Mouse (Mus musculus) liver, embryonic 16.5 days (tissue): ENCODE measurements around the gene Fads1. TPM values are rescaled to one million over a fixed set of nuclear protein-coding genes. Genes with fewer than 3 reads are reported as not detected.
A peak's percentile ranks its signal among the peaks of the same experiment; 100 is the strongest.

ENCODE experiments used
- ATAC-seq: fragments of 200-750 bp; cut with Nextera tagmentation; 2 replicates; pipeline ENCODE4 v1.8.0; 2017; ENCODE audit warnings: low read depth, mild to moderate bottlenecking, moderate number of reproducible peaks, moderate library complexity
- H3K27ac ChIP-seq: fragments of 300-500 bp; sonication (generic); 2 replicates; pipeline ENCODE4 v1.5.1; 2014; ENCODE audit warnings: mild to moderate bottlenecking, low read length
- H3K27me3 ChIP-seq: fragments of 300-500 bp; sonication (generic); 2 replicates; pipeline ENCODE4 v1.6.1; 2014; ENCODE audit warnings: low read depth, low read length, mixed read lengths; ENCODE audit not compliant: control insufficient read depth, insufficient read depth
- H3K36me3 ChIP-seq: fragments of 300-500 bp; sonication (generic); 2 replicates; pipeline ENCODE4 v1.6.1; 2014; ENCODE audit warnings: mild to moderate bottlenecking; ENCODE audit not compliant: control insufficient read depth, insufficient read depth
- H3K4me1 ChIP-seq: fragments of 300-500 bp; sonication (generic); 2 replicates; pipeline ENCODE4 v1.6.1; 2014; ENCODE audit warnings: low read depth, low read length, mixed read lengths; ENCODE audit not compliant: control insufficient read depth
- H3K4me2 ChIP-seq: fragments of 300-500 bp; sonication (generic); 2 replicates; pipeline ENCODE4 v1.6.1; 2014; ENCODE audit warnings: low read depth, low read length, mixed read lengths
- H3K4me3 ChIP-seq: fragments of 300-500 bp; sonication (generic); 2 replicates; pipeline ENCODE4 v1.5.1; 2014; ENCODE audit warnings: low read depth, mild to moderate bottlenecking, low read length
- H3K9ac ChIP-seq: fragments of 300-500 bp; sonication (generic); 2 replicates; pipeline ENCODE4 v1.6.1; 2014; ENCODE audit warnings: low read depth, low read length
- H3K9me3 ChIP-seq: fragments of 300-500 bp; sonication (generic); replicated peaks from 2 replicates; pipeline ENCODE4 v1.6.1; 2016; ENCODE audit warnings: low read length; ENCODE audit not compliant: control insufficient read depth
- WGBS: fragments of 180-500 bp; shearing (Covaris S2); extraction: QIAGEN DNeasy Blood & Tissue Kit; methylation state at CpG from one replicate; pipeline ENCODE4 v1.1.7; 2014; ENCODE audit not compliant: insufficient replicate concordance; 5-methylcytosine and 5-hydroxymethylcytosine counted together
- polyA plus RNA-seq: library from polyadenylated mRNA; unstranded; fragments of >200 nt; fragmentation: Nextera tagmentation; extraction: Ambion mirVana; gene quantifications from 2 replicates; pipeline ENCODE4 v1.2.1, GENCODE M21; 2015

Gene Fads1
- polyA plus RNA-seq, 1 experiment from 2014 or later: 92.4 TPM

GRCm38 (mm10) chr19:10171846-10172245, 10.8 kb upstream of the Fads1 start:
- Histone ChIP-seq H3K9ac (0 out of 2 replicates have a peak overlapping the region, but pooled peaks have one; percentile 21), H3K4me3 (no peak overlapping the region), H3K27ac (peak overlapping the region; percentile 70), H3K9me3 (no peaks in the 10 kb centered on the region), H3K36me3 (no peaks in the 10 kb centered on the region), H3K4me2 (no peak overlapping the region), H3K4me1 (peaks cover 31% of the 10 kb centered on the region), H3K27me3 (no peaks in the 10 kb centered on the region)
- no peak for ATAC-seq

DNA sequence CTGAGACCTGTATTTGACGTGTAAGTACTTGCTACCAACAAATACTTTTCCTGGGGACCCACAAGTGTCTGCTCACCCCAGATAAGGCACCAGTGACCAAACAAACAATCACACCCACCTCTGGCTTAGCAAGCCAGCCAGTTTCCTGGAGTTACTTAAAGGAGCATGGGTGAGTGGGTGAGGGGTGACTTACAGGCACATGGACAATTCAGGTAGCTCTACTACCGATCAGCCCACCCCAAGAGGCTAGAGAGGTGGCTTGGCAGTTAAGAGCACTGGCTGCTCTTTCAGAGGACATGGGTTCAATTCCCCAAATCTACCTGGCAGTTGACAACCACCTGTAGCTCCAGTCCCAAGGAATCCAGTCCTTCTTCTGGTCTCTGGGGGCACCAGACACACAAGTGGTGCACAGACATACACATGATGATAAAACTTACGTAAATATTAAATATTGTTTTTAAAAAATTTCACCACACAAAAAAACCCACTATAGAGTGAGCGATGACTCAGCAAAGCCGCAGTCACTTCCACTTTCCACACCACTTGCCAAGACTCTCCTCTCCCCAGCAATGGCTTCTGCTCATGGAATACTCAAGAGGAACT, 9.5 kb upstream of the Fads1 start:
- Histone ChIP-seq H3K4me1 (peaks cover 31% of the 10 kb centered on the region), H3K9ac (peak overlapping the region; percentile 29), H3K27me3 (no peaks in the 10 kb centered on the region), H3K36me3 (no peaks in the 10 kb centered on the region), H3K4me3 (peak overlapping the region; percentile 2), H3K4me2 (peak overlapping the region; percentile 50), H3K27ac (peak overlapping the region; percentile 84), H3K9me3 (no peaks in the 10 kb centered on the region; the same call in 1 of the 2 replicates)
- WGBS: 18% methylated on average over 5 of the region's 5 CpGs
- peak; percentile 93 for ATAC-seq

DNA sequence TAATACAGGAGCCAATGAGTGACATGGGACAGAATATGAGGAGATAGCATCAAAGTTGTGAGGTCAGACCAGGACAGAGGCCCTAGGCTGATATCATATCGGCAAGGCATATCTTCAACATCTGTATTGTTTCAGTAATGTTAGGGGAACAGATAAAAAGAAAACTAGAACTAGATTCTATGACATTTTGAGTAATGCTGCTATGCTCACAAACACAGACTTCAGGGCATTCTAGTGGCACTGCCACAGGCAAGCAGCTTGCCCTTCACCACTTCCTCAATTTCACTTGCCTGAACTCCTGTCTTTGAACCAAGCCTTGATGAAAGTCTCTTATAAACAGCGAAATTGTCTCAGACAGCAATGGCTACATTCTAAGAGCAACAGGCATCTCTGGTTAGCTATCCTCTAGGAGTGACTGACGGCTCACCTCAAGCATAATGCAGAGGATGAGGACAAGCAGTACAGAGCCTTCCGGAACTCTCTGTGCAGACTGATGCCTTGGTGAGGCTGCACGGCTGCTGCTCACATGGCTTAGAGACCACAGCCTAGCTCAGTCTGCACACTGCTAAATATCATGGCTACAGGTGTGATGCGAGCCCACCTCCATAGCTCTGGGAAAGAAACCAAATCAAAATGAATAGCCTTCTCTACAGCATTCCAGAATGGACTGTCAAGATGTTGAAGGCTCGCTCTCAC, 8.7 kb upstream of the Fads1 start:
- peaks cover 31% of the 10 kb centered on the region for H3K4me1 ChIP-seq
- H3K9ac ChIP-seq: no peak overlapping the region
- no peaks in the 10 kb centered on the region for H3K36me3 ChIP-seq
- H3K9me3 ChIP-seq: no peaks in the 10 kb centered on the region; the same call in 1 of the 2 replicates
- H3K27ac ChIP-seq: peak overlapping the region; percentile 84
- WGBS: 46% methylated on average over 7 of the region's 7 CpGs
- H3K27me3 ChIP-seq: no peaks in the 10 kb centered on the region
- H3K4me2 ChIP-seq: peak overlapping the region; percentile 50; the same call in 1 of the 2 replicates
- H3K4me3 ChIP-seq: no peak overlapping the region
- ATAC-seq: no peak

GRCm38 (mm10) chr19:10174956-10175355, 7.7 kb upstream of the Fads1 start:
- H3K27ac ChIP-seq: no peak overlapping the region
- no peak overlapping the region for H3K4me3 ChIP-seq
- H3K36me3 ChIP-seq: no peaks in the 10 kb centered on the region
- H3K9ac ChIP-seq: no peak overlapping the region
- H3K9me3 ChIP-seq: no peaks in the 10 kb centered on the region; the same call in 1 of the 2 replicates
- ATAC-seq: no peak
- peaks cover 31% of the 10 kb centered on the region for H3K4me1 ChIP-seq
- no peaks in the 10 kb centered on the region for H3K27me3 ChIP-seq
- WGBS: 66% methylated on average over 4 of the region's 4 CpGs
- no peak overlapping the region for H3K4me2 ChIP-seq

DNA sequence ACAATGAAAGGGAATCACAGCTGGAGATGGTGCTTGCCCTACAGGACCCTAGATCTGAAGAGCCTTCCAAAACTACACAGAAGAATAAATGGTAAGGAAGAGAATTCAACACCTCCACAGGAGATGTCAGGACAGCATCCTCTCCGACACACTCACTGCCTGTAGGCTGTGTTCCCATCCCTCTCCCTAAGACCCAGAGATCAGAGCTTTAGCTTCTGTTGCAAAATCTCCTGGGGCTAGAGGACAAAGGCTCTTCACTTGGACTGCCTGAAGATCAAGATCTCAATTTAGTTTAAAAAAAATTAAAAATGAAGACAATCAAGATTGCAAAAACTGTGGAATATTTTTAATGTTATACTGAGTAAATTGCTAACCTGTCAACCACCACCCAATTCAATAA, 6.2 kb upstream of the Fads1 start:
- Histone ChIP-seq H3K4me2 (no peak overlapping the region), H3K27me3 (no peaks in the 10 kb centered on the region), H3K4me1 (peaks cover 30% of the 10 kb centered on the region), H3K36me3 (no peaks in the 10 kb centered on the region), H3K9me3 (no peaks in the 10 kb centered on the region; the same call in 1 of the 2 replicates), H3K9ac (no peak overlapping the region), H3K4me3 (no peak overlapping the region), H3K27ac (no peak overlapping the region)
- no peak for ATAC-seq
- WGBS: 61% methylated on average over 1 of the region's 1 CpGs

- no peaks in the 10 kb centered on the region for H3K36me3 ChIP-seq
- H3K4me2 ChIP-seq: no peak overlapping the region
- no peaks in the 10 kb centered on the region for H3K27me3 ChIP-seq
- peaks cover 28% of the 10 kb centered on the region for H3K4me1 ChIP-seq
- no peak overlapping the region for H3K9ac ChIP-seq
- H3K4me3 ChIP-seq: no peak overlapping the region
- no peak overlapping the region for H3K27ac ChIP-seq
- WGBS: 33% methylated on average over 7 of the region's 7 CpGs
- ATAC-seq: no peak
- H3K9me3 ChIP-seq: no peaks in the 10 kb centered on the region; the same call in 1 of the 2 replicates
Measured at GRCm38 (mm10) chr19:10176941-10177372, 5.7 kb upstream of the Fads1 start.

DNA sequence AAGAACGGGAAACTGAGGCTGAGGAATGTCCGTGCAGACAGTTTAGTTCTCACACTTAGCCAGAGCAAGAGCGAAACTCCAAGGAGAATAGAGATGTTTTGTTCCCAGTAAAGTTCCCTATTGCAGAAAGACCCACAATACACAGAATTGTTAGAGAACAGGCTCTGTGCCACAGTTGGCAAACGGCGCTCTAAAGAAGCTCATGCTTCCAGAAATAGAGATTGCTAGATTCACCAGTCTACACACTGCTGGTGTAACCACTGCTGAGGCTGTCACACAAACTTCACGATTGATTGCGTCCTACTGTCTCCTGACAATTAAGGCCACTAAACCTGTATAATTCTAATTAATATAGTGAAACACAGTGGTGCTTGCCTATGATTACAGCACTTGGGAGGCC, 1.5 kb upstream of the Fads1 start:
- Histone ChIP-seq H3K9ac (no peak overlapping the region), H3K36me3 (peaks cover 4% of the 10 kb centered on the region; the same call in 1 of the 2 replicates), H3K4me1 (peaks cover 22% of the 10 kb centered on the region), H3K27ac (0 out of 2 replicates have a peak overlapping the region, but pooled peaks have one; percentile 25), H3K4me3 (no peak overlapping the region), H3K9me3 (no peaks in the 10 kb centered on the region; the same call in 1 of the 2 replicates), H3K27me3 (no peaks in the 10 kb centered on the region), H3K4me2 (no peak overlapping the region)
- no peak for ATAC-seq
- WGBS: 88% methylated on average over 7 of the region's 7 CpGs

- peak overlapping the region; percentile 82 for H3K9ac ChIP-seq
- peaks cover 22% of the 10 kb centered on the region for H3K4me1 ChIP-seq
- H3K27ac ChIP-seq: peak overlapping the region; percentile 91
- ATAC-seq: no peak; the same call in 1 of the 2 replicates
- H3K4me3 ChIP-seq: peak overlapping the region; percentile 96
- peaks cover 10% of the 10 kb centered on the region for H3K36me3 ChIP-seq
- H3K4me2 ChIP-seq: peak overlapping the region; percentile 91
- H3K27me3 ChIP-seq: no peaks in the 10 kb centered on the region
- no peaks in the 10 kb centered on the region; the same call in 1 of the 2 replicates for H3K9me3 ChIP-seq
- 19% methylated on average over 7 of the region's 7 CpGs for WGBS
Measured at GRCm38 (mm10) chr19:10182142-10182541, 546 bp upstream of the Fads1 start.
